Mouse (Mus musculus): ENCODE data around the gene Nxn.

- TF ChIP-seq EP300 (IDR thresholded peaks at IDR 0.05), result no peak
- no peak for TF ChIP-seq CTCF (IDR thresholded peaks at IDR 0.05)
Measured at GRCm38 (mm10) chr11:76372120-76372519, 26.8 kb downstream of the Nxn start.

Measured in lung, postnatal 0 days (tissue).